Mouse (Mus musculus): ENCODE measurements around the gene Gpr152.
A peak's percentile ranks its signal among the peaks of the same experiment; 100 is the strongest.

Gene Gpr152

GRCm38 (mm10) chr19:4149764-4150461 lies 10.3 kb downstream of the Gpr152 start:
- DNase-seq (ENCODE audit: extremely low read depth, insufficient read length, low spot score) = no peak

GRCm38 (mm10) chr19:4150567-4151487 lies 11.2 kb downstream of the Gpr152 start:
- no peak for DNase-seq (ENCODE audit: extremely low read depth, insufficient read length, low spot score)

- no peak for DNase-seq (ENCODE audit: extremely low read depth, insufficient read length, low spot score)
These were observed 11.9 kb downstream of the Gpr152 start for GRCm38 (mm10) chr19:4151488-4151860.

- no peak for DNase-seq (ENCODE audit: extremely low read depth, insufficient read length, low spot score)
These were observed 12.3 kb downstream of the Gpr152 start for GRCm38 (mm10) chr19:4151898-4152297.

- no peak for DNase-seq (ENCODE audit: extremely low read depth, insufficient read length, low spot score)
These were observed 13.1 kb downstream of the Gpr152 start for GRCm38 (mm10) chr19:4152445-4153231.

GRCm38 (mm10) chr19:4153232-4153654 lies 13.7 kb downstream of the Gpr152 start, which contains the start of gene Ptprcap:
Ptprcap (plus strand) TSS chr19:4153604.
- no peak for DNase-seq (ENCODE audit: extremely low read depth, insufficient read length, low spot score)

- no peak for DNase-seq (ENCODE audit: extremely low read depth, insufficient read length, low spot score)
These were observed 15.0 kb downstream of the Gpr152 start for GRCm38 (mm10) chr19:4154437-4155222.

- DNase-seq (ENCODE audit: extremely low read depth, insufficient read length, low spot score) = no peak
These were observed 15.9 kb downstream of the Gpr152 start for GRCm38 (mm10) chr19:4155223-4156072.

- DNase-seq (ENCODE audit: extremely low read depth, insufficient read length, low spot score) = no peak
These were observed 16.5 kb downstream of the Gpr152 start for GRCm38 (mm10) chr19:4156073-4156579.

GRCm38 (mm10) chr19:4156771-4157170 lies 17.2 kb downstream of the Gpr152 start:
- no peak for DNase-seq (ENCODE audit: extremely low read depth, insufficient read length, low spot score)

GRCm38 (mm10) chr19:4159049-4159448 lies 19.5 kb downstream of the Gpr152 start:
- no peak for DNase-seq (ENCODE audit: extremely low read depth, insufficient read length, low spot score)

GRCm38 (mm10) chr19:4162646-4163542 lies 23.3 kb downstream of the Gpr152 start, which contains the start of gene Rps6kb2:
Rps6kb2 (minus strand) TSS chr19:4163354.
- DNase-seq (ENCODE audit: extremely low read depth, insufficient read length, low spot score) = peak; percentile 85

- DNase-seq (ENCODE audit: extremely low read depth, insufficient read length, low spot score) = no peak
These were observed 23.9 kb downstream of the Gpr152 start for GRCm38 (mm10) chr19:4163543-4163887.

GRCm38 (mm10) chr19:4164100-4164499 lies 24.5 kb downstream of the Gpr152 start:
- DNase-seq (ENCODE audit: extremely low read depth, insufficient read length, low spot score) = no peak

GRCm38 (mm10) chr19:4164721-4165120 lies 25.1 kb downstream of the Gpr152 start:
- DNase-seq (ENCODE audit: extremely low read depth, insufficient read length, low spot score) = no peak

GRCm38 (mm10) chr19:4166678-4167476 lies 27.3 kb downstream of the Gpr152 start:
- DNase-seq (ENCODE audit: extremely low read depth, insufficient read length, low spot score) = no peak

GRCm38 (mm10) chr19:4169378-4169784 lies 29.8 kb downstream of the Gpr152 start:
- peak; percentile 99 for DNase-seq (ENCODE audit: extremely low read depth, insufficient read length, low spot score)
